Mouse (Mus musculus): ENCODE measurements around the gene Srek1ip1. TPM values are rescaled to one million over a fixed set of nuclear protein-coding genes. Genes with fewer than 3 reads are reported as not detected.

The Srek1ip1 gene
- 12.9 and 17.5 TPM in 2 replicates for total RNA-seq (2014; rRNA removed)
- 12.3 and 12.4 TPM in 2 replicates for polyA plus RNA-seq (2015; fragmentation: Nextera tagmentation; extraction: Ambion mirVana)

- WGBS = 94% methylated on average over 11 of the region's 11 CpGs
- no peak within 1 kb of the TSS for H3K27ac ChIP-seq (ENCODE audit: low read depth, low read length)
- H3K4me3 ChIP-seq (ENCODE audit: low read depth, low read length) = no peak within 1 kb of the TSS
- no peak within 1 kb of the TSS for H3K9ac ChIP-seq (replicated peaks; ENCODE audit: low read length, poor library complexity, severe bottlenecking)
- no peaks in the 10 kb centered on the region for H3K9me3 ChIP-seq (ENCODE audit: low read length)
- ATAC-seq (ENCODE audit: low FRiP score) (no peak), DNase-seq (ENCODE audit: low spot score) (no peak)
- TF ChIP-seq CTCF (IDR thresholded peaks at IDR 0.05) = no peak
- H3K36me3 ChIP-seq (ENCODE audit: insufficient read depth, low read length) = peaks cover 11% of the 10 kb centered on the region
- H3K4me2 ChIP-seq (ENCODE audit: low read depth, low read length, poor library complexity, severe bottlenecking) = no peak within 1 kb of the TSS
- no peaks in the 10 kb centered on the region for H3K27me3 ChIP-seq (ENCODE audit: insufficient read depth, low read length)
- H3K4me1 ChIP-seq (ENCODE audit: insufficient read depth, low read length) = no peaks in the 10 kb centered on the region
Observed at GRCm38 (mm10) chr13:104792184-104792583, at the start of gene Srek1ip1. TSS of gene Srek1ip1 (plus strand) at chr13:104792484.

GRCm38 (mm10) chr13:104742866-104743265 lies 49.4 kb upstream of the Srek1ip1 start:
- ATAC-seq (ENCODE audit: low FRiP score) = no peak
- H3K4me1 ChIP-seq (ENCODE audit: insufficient read depth, low read length) = no peaks in the 10 kb centered on the region
- no peak for DNase-seq (ENCODE audit: low spot score)
- no peak for TF ChIP-seq CTCF (IDR thresholded peaks at IDR 0.05)
- H3K4me2 ChIP-seq (ENCODE audit: low read depth, low read length, poor library complexity, severe bottlenecking) = no peak overlapping the region
- H3K9ac ChIP-seq (replicated peaks; ENCODE audit: low read length, poor library complexity, severe bottlenecking) = no peak overlapping the region
- H3K36me3 ChIP-seq (ENCODE audit: insufficient read depth, low read length) = no peaks in the 10 kb centered on the region
- 93% methylated on average over 4 of the region's 4 CpGs for WGBS
- H3K9me3 ChIP-seq (ENCODE audit: low read length) = no peaks in the 10 kb centered on the region
- no peak overlapping the region for H3K4me3 ChIP-seq (ENCODE audit: low read depth, low read length)
- H3K27ac ChIP-seq (ENCODE audit: low read depth, low read length) = no peak overlapping the region
- no peaks in the 10 kb centered on the region for H3K27me3 ChIP-seq (ENCODE audit: insufficient read depth, low read length)

- no peak for TF ChIP-seq CTCF (IDR thresholded peaks at IDR 0.05)
- no peaks in the 10 kb centered on the region for H3K36me3 ChIP-seq (ENCODE audit: insufficient read depth, low read length)
- H3K4me2 ChIP-seq (ENCODE audit: low read depth, low read length, poor library complexity, severe bottlenecking) = no peak overlapping the region
- no peak for DNase-seq (ENCODE audit: low spot score)
- no peak overlapping the region for H3K4me3 ChIP-seq (ENCODE audit: low read depth, low read length)
- no peaks in the 10 kb centered on the region for H3K27me3 ChIP-seq (ENCODE audit: insufficient read depth, low read length)
- no peak for ATAC-seq (ENCODE audit: low FRiP score)
- H3K9me3 ChIP-seq (ENCODE audit: low read length) = no peaks in the 10 kb centered on the region
- H3K27ac ChIP-seq (ENCODE audit: low read depth, low read length) = no peak overlapping the region
- no peak overlapping the region for H3K9ac ChIP-seq (replicated peaks; ENCODE audit: low read length, poor library complexity, severe bottlenecking)
- H3K4me1 ChIP-seq (ENCODE audit: insufficient read depth, low read length) = no peaks in the 10 kb centered on the region
Observed at GRCm38 (mm10) chr13:104747032-104747431, 45.3 kb upstream of the Srek1ip1 start.

- DNase-seq (ENCODE audit: low spot score) = no peak
- Histone ChIP-seq H3K4me2 (ENCODE audit: low read depth, low read length, poor library complexity, severe bottlenecking) (no peak overlapping the region), H3K9ac (replicated peaks; ENCODE audit: low read length, poor library complexity, severe bottlenecking) (no peak overlapping the region), H3K27ac (ENCODE audit: low read depth, low read length) (no peak overlapping the region), H3K4me1 (ENCODE audit: insufficient read depth, low read length) (no peaks in the 10 kb centered on the region), H3K36me3 (ENCODE audit: insufficient read depth, low read length) (no peaks in the 10 kb centered on the region), H3K27me3 (ENCODE audit: insufficient read depth, low read length) (no peaks in the 10 kb centered on the region), H3K4me3 (ENCODE audit: low read depth, low read length) (no peak overlapping the region), H3K9me3 (ENCODE audit: low read length) (no peaks in the 10 kb centered on the region)
- 100% methylated on average over 1 of the region's 1 CpGs for WGBS
- no peak for ATAC-seq (ENCODE audit: low FRiP score)
- no peak for TF ChIP-seq CTCF (IDR thresholded peaks at IDR 0.05)
Observed at GRCm38 (mm10) chr13:104759381-104759780, 32.9 kb upstream of the Srek1ip1 start.

GRCm38 (mm10) chr13:104762401-104762800 lies 29.9 kb upstream of the Srek1ip1 start:
- Histone ChIP-seq H3K4me2 (ENCODE audit: low read depth, low read length, poor library complexity, severe bottlenecking) (no peak overlapping the region), H3K27ac (ENCODE audit: low read depth, low read length) (no peak overlapping the region), H3K9ac (replicated peaks; ENCODE audit: low read length, poor library complexity, severe bottlenecking) (no peak overlapping the region), H3K36me3 (ENCODE audit: insufficient read depth, low read length) (peaks cover 3% of the 10 kb centered on the region; the same call in 1 of the 2 replicates), H3K9me3 (ENCODE audit: low read length) (no peaks in the 10 kb centered on the region), H3K27me3 (ENCODE audit: insufficient read depth, low read length) (no peaks in the 10 kb centered on the region), H3K4me1 (ENCODE audit: insufficient read depth, low read length) (no peaks in the 10 kb centered on the region), H3K4me3 (ENCODE audit: low read depth, low read length) (no peak overlapping the region)
- no peak for DNase-seq (ENCODE audit: low spot score)
- 93% methylated on average over 4 of the region's 4 CpGs for WGBS
- ATAC-seq (ENCODE audit: low FRiP score) = no peak
- no peak for TF ChIP-seq CTCF (IDR thresholded peaks at IDR 0.05)

DNA sequence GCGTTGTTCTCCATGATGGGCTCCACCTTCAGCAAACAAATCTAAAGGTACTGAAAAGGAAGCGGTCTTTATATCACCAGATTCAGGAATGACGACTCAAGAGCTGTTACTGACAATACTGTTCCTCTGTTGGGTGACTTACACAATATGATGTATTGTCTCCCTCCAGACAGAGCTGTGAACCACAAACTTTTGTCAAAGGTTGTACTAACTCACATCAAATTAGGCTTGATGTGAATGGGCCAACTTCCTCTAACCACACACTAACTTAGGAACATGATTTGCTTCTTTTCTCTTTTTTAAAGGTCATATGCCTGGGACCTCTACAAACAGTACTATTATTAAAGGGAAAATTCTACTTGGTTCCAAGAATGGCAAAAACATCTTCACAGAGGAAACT lies 29.1 kb upstream of the Srek1ip1 start:
- H3K36me3 ChIP-seq (ENCODE audit: insufficient read depth, low read length) = peaks cover 3% of the 10 kb centered on the region; the same call in 1 of the 2 replicates
- H3K4me3 ChIP-seq (ENCODE audit: low read depth, low read length) = no peak overlapping the region
- 91% methylated on average over 3 of the region's 3 CpGs for WGBS
- ATAC-seq (ENCODE audit: low FRiP score) (no peak), DNase-seq (ENCODE audit: low spot score) (no peak)
- no peaks in the 10 kb centered on the region for H3K9me3 ChIP-seq (ENCODE audit: low read length)
- no peak overlapping the region for H3K27ac ChIP-seq (ENCODE audit: low read depth, low read length)
- no peak overlapping the region for H3K4me2 ChIP-seq (ENCODE audit: low read depth, low read length, poor library complexity, severe bottlenecking)
- H3K27me3 ChIP-seq (ENCODE audit: insufficient read depth, low read length) = no peaks in the 10 kb centered on the region
- no peak overlapping the region for H3K9ac ChIP-seq (replicated peaks; ENCODE audit: low read length, poor library complexity, severe bottlenecking)
- H3K4me1 ChIP-seq (ENCODE audit: insufficient read depth, low read length) = no peaks in the 10 kb centered on the region
- no peak for TF ChIP-seq CTCF (IDR thresholded peaks at IDR 0.05)
